Mouse (Mus musculus) CD8-positive naive resting alpha-beta T cell, adult 57 days (primary cell): ENCODE data around the gene Zfp42. TPM values are rescaled to one million over a fixed set of nuclear protein-coding genes. Genes with fewer than 3 reads are reported as not detected.

Source experiments
- total RNA-seq: library from RNA; stranded (reverse); gene quantifications from one replicate; pipeline ENCODE4 v1.2.4, GENCODE M21; 2023

Gene Zfp42
- total RNA-seq = not detected

DNA sequence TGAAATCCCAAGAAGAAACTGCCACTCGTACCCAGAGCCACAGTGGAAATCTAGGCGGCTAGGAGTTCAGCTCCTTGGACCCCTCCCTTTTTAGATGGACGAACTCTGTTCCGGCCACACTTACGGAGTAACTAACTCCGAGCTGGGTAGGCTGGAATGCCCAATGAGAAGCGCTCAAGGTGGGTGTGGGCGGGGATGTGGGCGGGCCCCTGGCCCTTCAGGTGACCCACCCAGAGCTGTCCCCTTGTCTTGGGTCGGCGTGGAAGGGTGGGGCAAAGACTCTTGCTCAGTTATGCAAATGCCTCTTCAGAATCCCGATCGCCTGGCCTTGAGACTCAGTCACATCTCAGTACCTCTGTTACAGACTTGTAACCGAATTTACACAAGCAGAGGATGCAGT lies at the start of gene Zfp42:
Zfp42 (minus strand) TSS at position 85 of the 400 bp plus-strand sequence.

Other genes starting within 250 kb of the Zfp42 start
- not detected for gene Triml1, start 165.5 kb downstream of the Zfp42 start, total RNA-seq
- not detected for gene Triml2, start 126.4 kb downstream of the Zfp42 start, total RNA-seq
- gene Adam26b, start 221.1 kb upstream of the Zfp42 start, total RNA-seq = not detected